9 mouse cellular contexts compared by ENCODE assay signal in genomic region chr13:80940860-80941630, GRCm38 (mm10). TPM values are rescaled to one million over a fixed set of nuclear protein-coding genes. Genes with fewer than 3 reads are reported as not detected.
DNase-seq lines count a peak whose midpoint lies in the region; ATAC-seq and TF ChIP-seq lines count a peak whose summit lies in the region.
"Had no signal": no experiment of that assay in that cellular context is flagged by ENCODE, and none has a peak within 500 bp of the region (broad histone marks: within the 10 kb centered on the region; RNA-seq: fewer than 3 reads in every experiment).

No protein-coding gene starts in this region.

- no peak overlapping the region for H3K27ac ChIP-seq in midbrain, postnatal 0 days (ENCODE audit: low read depth, low read length)
- H3K27ac ChIP-seq in midbrain, embryonic 10.5 days (replicated peaks): no peak overlapping the region
- peak overlapping the region; percentile 37 for H3K27ac ChIP-seq in kidney, postnatal 0 days
- no peak overlapping the region for H3K27ac ChIP-seq in forebrain, embryonic 14.5 days (ENCODE audit: low read depth, low read length)

- no peaks in the 10 kb centered on the region for H3K27me3 ChIP-seq in midbrain, postnatal 0 days (ENCODE audit: insufficient read depth, low read length)
- no peaks in the 10 kb centered on the region for H3K27me3 ChIP-seq in midbrain, embryonic 10.5 days (ENCODE audit: low read depth, poor library complexity, severe bottlenecking)
- H3K27me3 ChIP-seq in kidney, postnatal 0 days (ENCODE audit: insufficient read depth, low read length): no peaks in the 10 kb centered on the region
- H3K27me3 ChIP-seq in forebrain, embryonic 14.5 days (replicated peaks; ENCODE audit: control insufficient read depth, insufficient read depth, low read length): no peaks in the 10 kb centered on the region

- no peak overlapping the region for H3K4me3 ChIP-seq in midbrain, postnatal 0 days (ENCODE audit: low read depth, low read length)
- no peak overlapping the region for H3K4me3 ChIP-seq in midbrain, embryonic 10.5 days
- H3K4me3 ChIP-seq in kidney, postnatal 0 days (replicated peaks; ENCODE audit: low read depth, low read length): no peak overlapping the region
- no peak overlapping the region for H3K4me3 ChIP-seq in forebrain, embryonic 14.5 days (ENCODE audit: low read depth, low read length)
- H3K4me3 ChIP-seq: megakaryocyte, embryonic 14.5 days had no signal

- H3K9ac ChIP-seq in midbrain, postnatal 0 days (replicated peaks; ENCODE audit: low read length, poor library complexity, severe bottlenecking): no peak overlapping the region
- H3K9ac ChIP-seq in kidney, postnatal 0 days (ENCODE audit: low read depth, low read length): no peak overlapping the region
- H3K9ac ChIP-seq in forebrain, embryonic 14.5 days (ENCODE audit: low read length): no peak overlapping the region

- H3K36me3 ChIP-seq in midbrain, postnatal 0 days (ENCODE audit: insufficient read depth, low read length): no peaks in the 10 kb centered on the region
- H3K36me3 ChIP-seq in midbrain, embryonic 10.5 days: no peaks in the 10 kb centered on the region
- no peaks in the 10 kb centered on the region for H3K36me3 ChIP-seq in kidney, postnatal 0 days (ENCODE audit: insufficient read depth, low read length)
- H3K36me3 ChIP-seq in forebrain, embryonic 14.5 days (ENCODE audit: control insufficient read depth, insufficient read depth, low read length): no peaks in the 10 kb centered on the region

- 75% methylated on average over 10 of the region's 10 CpGs for WGBS in midbrain, postnatal 0 days
- 69% methylated on average over 10 of the region's 10 CpGs for WGBS in midbrain, embryonic 10.5 days
- WGBS in kidney, postnatal 0 days: 46% methylated on average over 10 of the region's 10 CpGs
- 72% methylated on average over 10 of the region's 10 CpGs for WGBS in forebrain, embryonic 14.5 days

- H3K4me2 ChIP-seq in midbrain, postnatal 0 days (ENCODE audit: low read depth, low read length, poor library complexity, severe bottlenecking): no peak overlapping the region
- H3K4me2 ChIP-seq in kidney, postnatal 0 days (ENCODE audit: low read length): no peak overlapping the region
- no peak overlapping the region for H3K4me2 ChIP-seq in forebrain, embryonic 14.5 days (ENCODE audit: low read length)

- H3K9me3 ChIP-seq in midbrain, postnatal 0 days (ENCODE audit: low read length): no peaks in the 10 kb centered on the region
- no peaks in the 10 kb centered on the region for H3K9me3 ChIP-seq in midbrain, embryonic 10.5 days (replicated peaks)
- H3K9me3 ChIP-seq in kidney, postnatal 0 days (replicated peaks; ENCODE audit: low read length): no peaks in the 10 kb centered on the region
- no peaks in the 10 kb centered on the region for H3K9me3 ChIP-seq in forebrain, embryonic 14.5 days (replicated peaks; ENCODE audit: control insufficient read depth, low read length)
- H3K9me3 ChIP-seq: megakaryocyte, embryonic 14.5 days had no signal

- no peak for DNase-seq in midbrain, postnatal 0 days (ENCODE audit: low spot score)
- DNase-seq in midbrain, embryonic 10.5 days (ENCODE audit: low spot score): no peak
- DNase-seq in gastrocnemius, postnatal 25 days: peak; percentile 87
- DNase-seq in kidney, postnatal 0 days (ENCODE audit: low spot score): peak; percentile 56
- DNase-seq in cerebellum, adult 8-10 months: no peak
- DNase-seq in forebrain, embryonic 14.5 days (ENCODE audit: low spot score): no peak

- ATAC-seq in midbrain, postnatal 0 days (ENCODE audit: low FRiP score): no peak
- peak; percentile 85 for ATAC-seq in activated CD4-positive, CD25-positive, alpha-beta regulatory T cell, adult 4 months
- ATAC-seq in kidney, postnatal 0 days (replicated peaks; ENCODE audit: low FRiP score, low read depth): peak; percentile 72
- peak; percentile 71 for ATAC-seq in megakaryocyte-erythroid progenitor cell, adult 5-6 weeks (replicated peaks; ENCODE audit: low FRiP score, low TSS enrichment, poor library complexity, severe bottlenecking)
- ATAC-seq in forebrain, embryonic 14.5 days: no peak

- no peaks in the 10 kb centered on the region for H3K4me1 ChIP-seq in midbrain, postnatal 0 days (ENCODE audit: insufficient read depth, low read length)
- H3K4me1 ChIP-seq in midbrain, embryonic 10.5 days: no peaks in the 10 kb centered on the region
- H3K4me1 ChIP-seq in kidney, postnatal 0 days (replicated peaks; ENCODE audit: insufficient read depth, low read length): 0 out of 2 replicates have a peak, but pooled peaks cover 3% of the 10 kb centered on the region
- no peaks in the 10 kb centered on the region for H3K4me1 ChIP-seq in forebrain, embryonic 14.5 days (ENCODE audit: control insufficient read depth, insufficient read depth, low read length)

- peak; percentile 29 for TF ChIP-seq CTCF in midbrain, postnatal 0 days (IDR thresholded peaks at IDR 0.05)
- peak; percentile 49; the same call in 1 of the 2 replicates for TF ChIP-seq CTCF in kidney, postnatal 0 days (IDR thresholded peaks at IDR 0.05; ENCODE audit: low read depth)

RNA-seq across cellular contexts. Expression of gene Arrdc3, which starts 57.9 kb away (rescaled TPM):
- 74.3 and 82.0 TPM in 2 replicates for total RNA-seq in midbrain, postnatal 0 days (2014; rRNA removed)
- polyA plus RNA-seq in midbrain, postnatal 0 days (2015; fragmentation: Nextera tagmentation; extraction: Ambion mirVana): 42.2 and 42.5 TPM in 2 replicates
- 40.0 and 47.5 TPM in 2 replicates for polyA plus RNA-seq in midbrain, embryonic 10.5 days (2016; fragmentation: Nextera tagmentation; extraction: Ambion mirVana)
- 1 to 10 TPM; 5.1 to 8.6 TPM for polyA plus RNA-seq in activated CD4-positive, CD25-positive, alpha-beta regulatory T cell, adult 4 months (2017; shearing (Covaris generic))
- 10 to 100 TPM; 29.2 to 39.4 TPM for total RNA-seq in gastrocnemius, postnatal 25 days (2021)
- 58.1 and 65.7 TPM in 2 replicates for polyA plus RNA-seq in kidney, postnatal 0 days (2015; fragmentation: Nextera tagmentation; extraction: Ambion mirVana)
- total RNA-seq in megakaryocyte-erythroid progenitor cell, adult 5-6 weeks (2014; fragmentation: Nextera tagmentation): 17.6 and 32.8 TPM in 2 replicates
- total RNA-seq in megakaryocyte-erythroid progenitor cell, adult 5-6 weeks (2017): 18.9 and 31.6 TPM in 2 replicates
- 56.0 and 77.6 TPM in 2 replicates for polyA plus RNA-seq in forebrain, embryonic 14.5 days (2014; fragmentation: Nextera tagmentation; extraction: Ambion mirVana)

Comparison
In these comparisons a context has a peak if more than half of its experiments do, and no peak if none do; other contexts are left out.
1. ATAC-seq: peak in activated CD4-positive, CD25-positive, alpha-beta regulatory T cell, adult 4 months (single experiment), kidney, postnatal 0 days (single experiment) and megakaryocyte-erythroid progenitor cell, adult 5-6 weeks (single experiment); none in midbrain, postnatal 0 days (single experiment) and forebrain, embryonic 14.5 days (single experiment).
2. DNase-seq: peak in gastrocnemius, postnatal 25 days (single experiment) and kidney, postnatal 0 days (single experiment); none in midbrain, postnatal 0 days (single experiment), midbrain, embryonic 10.5 days (single experiment), cerebellum, adult 8-10 months (single experiment) and forebrain, embryonic 14.5 days (single experiment).